Comparison of ENCODE assay signal across 8 mouse cellular contexts in genomic region chr3:37640162-37640721, GRCm38 (mm10). TPM values are rescaled to one million over a fixed set of nuclear protein-coding genes. Genes with fewer than 3 reads are reported as not detected.
A peak's percentile ranks its signal among the peaks of the same experiment; 100 is the strongest.
DNase-seq lines count a peak whose midpoint lies in the region; ATAC-seq and TF ChIP-seq lines count a peak whose summit lies in the region.

No protein-coding gene starts in this region.

- peak overlapping the region; percentile 66 for H3K4me2 ChIP-seq in intestine, embryonic 15.5 days (replicated peaks)
- H3K4me2 ChIP-seq in liver, embryonic 13.5 days, result peak overlapping the region; percentile 98

- peaks cover 19% of the 10 kb centered on the region for H3K4me1 ChIP-seq in intestine, embryonic 15.5 days (replicated peaks)
- peaks cover 48% of the 10 kb centered on the region for H3K4me1 ChIP-seq in liver, embryonic 13.5 days (replicated peaks)
- peaks cover 12% of the 10 kb centered on the region for H3K4me1 ChIP-seq in olfactory bulb, adult 2 months (ENCODE audit: control insufficient read depth, insufficient read depth, low read length)

- H3K4me3 ChIP-seq in intestine, embryonic 15.5 days (replicated peaks), result peak overlapping the region; percentile 80
- H3K4me3 ChIP-seq in liver, embryonic 13.5 days (replicated peaks), result peak overlapping the region; percentile 76
- peak overlapping the region; percentile 79 for H3K4me3 ChIP-seq in olfactory bulb, adult 2 months (ENCODE audit: insufficient read depth, low read depth, low read length)

- TF ChIP-seq POLR2A in olfactory bulb, adult 2 months (IDR thresholded peaks at IDR 0.05; ENCODE audit: insufficient read depth, low read depth, low read length), result no peak

- ATAC-seq in intestine, embryonic 15.5 days, result peak; percentile 76
- peak; percentile 49 for ATAC-seq in liver, embryonic 13.5 days (ENCODE audit: low read depth)

- H3K9ac ChIP-seq in intestine, embryonic 15.5 days, result peak overlapping the region; percentile 94
- H3K9ac ChIP-seq in liver, embryonic 13.5 days, result peak overlapping the region; percentile 77

- peaks cover 9% of the 10 kb centered on the region; the same call in 1 of the 2 replicates for H3K36me3 ChIP-seq in intestine, embryonic 15.5 days
- peaks cover 17% of the 10 kb centered on the region for H3K36me3 ChIP-seq in liver, embryonic 13.5 days

- peak; percentile 23 for DNase-seq in spleen, adult 12 weeks (ENCODE audit: low spot score)
- no peak for DNase-seq in spleen, postnatal 36 days (ENCODE audit: low spot score in 2 of 2)
- DNase-seq in cerebellum, postnatal 10 days, result peak; percentile 76 to 79
- DNase-seq in gastrocnemius, postnatal 25 days, result peak; percentile 57
- peak; percentile 22 for DNase-seq in liver, embryonic 13.5 days
- DNase-seq in urinary bladder, postnatal 36 days (ENCODE audit: low spot score in 2 of 2), result peak; percentile 35 to 63

- H3K27me3 ChIP-seq in intestine, embryonic 15.5 days (replicated peaks), result no peaks in the 10 kb centered on the region
- H3K27me3 ChIP-seq in liver, embryonic 13.5 days, result peaks cover 29% of the 10 kb centered on the region

- no peaks in the 10 kb centered on the region for H3K9me3 ChIP-seq in intestine, embryonic 15.5 days
- H3K9me3 ChIP-seq in liver, embryonic 13.5 days (replicated peaks), result no peaks in the 10 kb centered on the region

- TF ChIP-seq CTCF in olfactory bulb, adult 2 months (IDR thresholded peaks at IDR 0.05; ENCODE audit: insufficient read depth, low read depth, low read length), result 0 out of 2 replicates have a peak, but pooled peaks have one; percentile 13

- WGBS in intestine, embryonic 15.5 days, result under 1% methylated on average over 81 of the region's 86 CpGs
- under 1% methylated on average over 82 of the region's 86 CpGs for WGBS in liver, embryonic 13.5 days (ENCODE audit: insufficient replicate concordance)
- 3% methylated on average over 86 of the region's 86 CpGs for WGBS in olfactory bulb, adult 2 months

- peak overlapping the region; percentile 90 for H3K27ac ChIP-seq in intestine, embryonic 15.5 days
- H3K27ac ChIP-seq in liver, embryonic 13.5 days, result peak overlapping the region; percentile 76
- peak overlapping the region; percentile 77 for H3K27ac ChIP-seq in olfactory bulb, adult 2 months (ENCODE audit: insufficient read depth, low read depth, low read length)

RNA-seq across cellular contexts. Expression of gene Spry1, which starts 0.5 kb away (rescaled TPM):
- total RNA-seq in gastrocnemius, postnatal 25 days (2021), result 10 to 100 TPM; 18.8 to 21.5 TPM
- polyA plus RNA-seq in intestine, embryonic 15.5 days (2015; fragmentation: Nextera tagmentation; extraction: Ambion mirVana), result 13.4 and 14.2 TPM in 2 replicates
- 2.0 and 2.4 TPM in 2 replicates for polyA plus RNA-seq in liver, embryonic 13.5 days (2015; fragmentation: Nextera tagmentation; extraction: Ambion mirVana)
- not detected in 2 replicates for polyA plus RNA-seq in olfactory bulb, adult 2 months (2012; ENCODE audit: insufficient read depth, insufficient read length, low replicate concordance, missing spikeins)

Comparison
In these comparisons a context has a peak if more than half of its experiments do, and no peak if none do; other contexts are left out.
1. DNase-seq: peak in spleen, adult 12 weeks (single experiment), cerebellum, postnatal 10 days (2 of 2), gastrocnemius, postnatal 25 days (single experiment), liver, embryonic 13.5 days (single experiment) and urinary bladder, postnatal 36 days (2 of 2); none in spleen, postnatal 36 days (0 of 2).
2. Peak in every context shown above with its lines, with median percentiles within 50 percentile points of each other: H3K27ac ChIP-seq and H3K4me3 ChIP-seq.